Mouse (Mus musculus): ENCODE data around the gene Kcnip1.

Gene Kcnip1

DNA sequence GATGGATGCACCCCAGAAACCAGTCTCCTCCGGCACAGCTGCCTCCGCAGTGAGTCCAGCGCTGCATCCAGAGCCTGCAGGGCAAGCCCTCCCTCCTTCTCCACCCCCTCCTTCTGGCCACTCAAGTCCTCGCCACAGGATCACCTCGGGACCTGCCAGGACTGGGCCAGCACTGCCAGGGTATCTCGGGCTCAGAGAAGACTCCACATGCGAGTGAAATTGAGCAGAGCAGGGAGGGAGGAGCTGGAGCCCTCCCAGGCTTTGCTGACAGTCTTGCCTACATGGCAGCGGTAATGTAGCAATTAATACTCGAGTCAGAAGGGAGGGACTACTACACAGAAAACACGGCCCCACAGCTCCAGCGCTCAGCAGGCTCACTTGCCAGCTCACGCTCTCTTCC, at the start of gene Kcnip1:
Gene Kcnip1, minus strand, starts transcription at position 215 of the 400 bp plus-strand sequence.
- peak; percentile 45 to 51 for DNase-seq

DNA sequence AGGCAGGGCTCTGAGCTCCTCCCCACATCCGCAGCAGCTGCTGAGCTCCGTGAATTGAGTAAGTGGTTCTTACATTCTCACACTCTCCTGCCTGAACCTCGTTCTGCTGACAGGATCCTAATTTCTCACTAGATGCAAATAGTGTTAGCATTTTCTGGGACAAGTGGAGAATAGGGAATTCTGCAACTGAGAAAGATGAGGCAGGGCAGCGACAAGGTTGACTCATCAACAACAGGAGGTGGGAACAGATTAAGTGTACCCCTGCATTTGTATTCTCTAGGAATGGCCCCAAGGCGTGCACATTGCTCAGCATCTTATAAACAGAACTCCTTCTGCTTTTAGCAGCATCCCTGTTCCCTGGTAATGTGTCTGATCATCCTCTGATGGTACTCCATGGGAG, 47.1 kb upstream of the Kcnip1 start:
- no peak for DNase-seq

DNA sequence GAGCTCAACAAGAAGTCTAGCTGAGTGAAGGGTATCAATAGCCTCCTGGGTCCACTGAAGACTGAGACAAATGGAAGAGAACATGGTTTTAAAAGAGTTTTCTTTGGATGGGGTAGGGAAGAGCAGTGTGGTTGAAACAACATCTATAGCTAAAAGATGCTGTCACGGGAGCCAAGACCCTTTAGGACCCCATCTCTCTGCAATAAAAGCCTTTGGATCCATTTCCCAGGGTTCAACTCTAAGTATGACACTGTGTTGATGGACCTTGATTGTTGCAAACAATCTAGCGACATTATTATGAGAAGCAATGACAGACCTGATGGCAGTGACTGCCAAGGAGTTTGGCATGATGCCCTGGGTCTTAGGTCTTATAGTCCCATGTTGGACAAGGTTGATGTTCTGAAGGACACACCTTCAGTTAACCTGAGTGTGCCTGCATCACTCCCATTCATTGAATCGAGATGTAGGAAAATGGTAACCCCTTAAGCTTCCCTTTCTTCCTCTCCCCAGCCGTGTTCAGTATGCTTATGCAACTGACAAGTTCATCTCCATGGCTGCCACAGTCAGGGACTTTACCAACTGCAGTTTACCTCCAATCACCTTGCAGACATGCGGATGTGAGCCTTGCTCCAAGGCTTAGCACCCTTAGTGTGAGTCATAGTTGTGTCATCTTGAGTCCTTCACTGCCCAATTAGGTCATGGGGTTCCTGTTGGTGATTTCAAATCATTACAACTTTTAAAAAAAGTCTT, 43.1 kb upstream of the Kcnip1 start:
- no peak for DNase-seq

DNA sequence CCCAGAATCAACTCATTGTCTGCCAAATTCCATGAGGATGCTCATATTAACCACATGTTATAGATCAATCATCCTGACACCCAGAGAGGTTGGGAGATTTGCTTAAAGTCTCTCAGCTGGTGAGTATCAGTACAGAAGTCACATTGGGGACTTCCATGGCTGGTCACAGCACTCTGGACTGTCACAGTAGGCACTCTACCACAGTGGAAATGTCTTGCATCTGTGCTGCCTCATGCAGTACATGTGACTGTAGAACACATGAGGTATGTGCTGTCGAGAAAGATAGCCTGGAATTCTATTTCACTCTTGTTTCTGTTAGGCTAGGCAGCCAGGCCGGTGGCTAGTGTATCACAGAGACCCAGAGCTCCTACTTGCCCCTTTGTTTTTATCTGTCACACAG, 41.8 kb upstream of the Kcnip1 start:
- no peak for DNase-seq

DNA sequence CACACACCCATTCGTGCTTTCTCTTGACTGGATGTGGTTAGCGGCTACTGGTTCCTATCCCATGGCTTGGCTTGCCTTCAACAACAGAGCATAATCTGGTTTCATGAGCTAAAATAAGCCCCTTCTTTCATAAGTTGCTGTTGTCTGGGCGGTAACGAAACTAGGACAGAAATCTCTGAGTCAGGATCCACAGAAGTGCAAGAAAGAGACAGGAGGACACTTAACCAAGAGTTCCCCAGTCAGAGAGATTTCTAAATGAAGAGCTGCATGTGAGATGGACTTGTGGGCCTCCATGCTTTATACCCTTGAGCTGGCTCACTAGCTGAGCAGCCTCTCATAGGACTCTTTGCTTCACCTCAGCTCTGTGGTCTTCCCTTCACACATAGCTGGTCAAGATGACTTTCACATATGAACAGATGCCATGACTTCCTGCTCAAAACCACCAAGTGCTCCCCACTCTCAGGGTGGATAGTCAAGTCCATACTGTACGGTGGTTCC, 41.1 kb upstream of the Kcnip1 start:
- DNase-seq: no peak

DNA sequence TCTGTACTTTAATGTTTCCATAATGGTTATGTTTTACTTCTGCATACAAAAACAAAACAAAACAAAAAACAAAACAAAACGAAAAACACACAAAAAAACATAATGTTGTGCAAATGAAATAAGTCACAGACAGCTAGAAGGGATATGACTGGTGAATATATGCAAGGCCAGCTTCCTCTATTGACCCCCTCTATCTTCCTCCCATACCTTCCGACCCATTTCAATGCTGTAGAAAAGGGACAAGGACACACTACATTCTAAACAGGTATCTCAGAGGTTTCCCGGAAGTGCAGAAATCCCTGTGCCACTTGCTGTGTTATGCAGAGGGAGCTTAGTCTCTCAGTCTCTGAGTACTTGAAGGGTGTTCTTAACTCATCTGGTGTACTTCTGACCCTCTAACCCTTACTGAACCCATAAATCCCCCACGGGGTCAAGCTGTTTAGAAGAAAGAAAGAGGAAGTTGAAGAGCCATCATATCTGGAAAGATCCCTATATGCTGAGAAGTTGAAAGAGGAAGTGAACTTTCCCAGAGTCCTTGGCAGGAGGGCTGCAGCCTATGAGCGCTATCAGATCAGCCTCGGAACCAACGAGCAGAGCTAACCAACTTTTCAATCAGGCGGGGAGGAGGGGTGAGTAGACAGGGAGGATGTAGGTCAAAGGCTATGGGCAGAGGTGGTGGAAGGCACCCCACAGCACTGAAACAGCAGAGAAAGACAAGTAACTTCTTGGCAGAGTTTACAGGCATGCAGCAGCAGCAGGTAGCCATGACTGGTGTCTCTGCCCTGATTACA, 38.3 kb upstream of the Kcnip1 start:
- no peak for DNase-seq

DNA sequence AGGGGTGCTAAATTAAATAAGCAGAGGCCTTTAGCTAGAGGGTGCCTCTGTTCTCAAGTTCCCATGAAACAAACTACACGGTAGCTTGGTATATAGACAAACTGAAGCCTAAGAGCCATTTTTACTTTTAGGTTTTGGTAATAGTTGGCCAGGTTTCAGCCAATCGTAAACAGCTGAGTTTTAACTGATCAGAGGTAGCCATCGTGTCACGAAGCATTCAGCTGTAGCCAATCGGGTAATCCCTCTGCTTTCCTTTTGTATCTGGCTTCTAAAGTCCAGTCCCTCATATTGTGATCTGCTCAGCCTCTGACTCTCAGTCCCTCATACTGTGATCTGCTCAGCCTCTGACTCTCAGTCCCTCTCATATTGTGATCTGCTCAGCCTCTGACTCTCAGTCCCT, 36.7 kb upstream of the Kcnip1 start:
- DNase-seq: no peak

DNA sequence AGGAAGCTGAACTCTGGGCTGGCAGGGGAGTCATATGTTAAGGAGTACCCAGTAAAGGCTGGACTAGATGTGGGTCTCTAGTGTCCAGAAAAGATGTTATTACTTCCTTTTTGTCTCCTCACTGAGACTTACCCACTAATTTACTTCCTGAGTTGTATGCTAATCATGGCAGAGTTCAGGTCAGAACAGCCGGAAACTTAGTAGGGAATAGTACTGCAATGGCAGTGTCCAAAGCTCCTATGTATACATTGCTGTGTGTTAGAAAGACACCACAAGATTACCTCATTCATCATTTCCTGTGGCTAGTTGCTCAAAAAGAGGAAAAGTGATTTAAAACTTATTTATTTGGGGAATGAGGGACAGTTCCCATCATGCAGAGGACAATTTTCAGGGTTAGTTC, 32.1 kb upstream of the Kcnip1 start:
- no peak for DNase-seq

DNA sequence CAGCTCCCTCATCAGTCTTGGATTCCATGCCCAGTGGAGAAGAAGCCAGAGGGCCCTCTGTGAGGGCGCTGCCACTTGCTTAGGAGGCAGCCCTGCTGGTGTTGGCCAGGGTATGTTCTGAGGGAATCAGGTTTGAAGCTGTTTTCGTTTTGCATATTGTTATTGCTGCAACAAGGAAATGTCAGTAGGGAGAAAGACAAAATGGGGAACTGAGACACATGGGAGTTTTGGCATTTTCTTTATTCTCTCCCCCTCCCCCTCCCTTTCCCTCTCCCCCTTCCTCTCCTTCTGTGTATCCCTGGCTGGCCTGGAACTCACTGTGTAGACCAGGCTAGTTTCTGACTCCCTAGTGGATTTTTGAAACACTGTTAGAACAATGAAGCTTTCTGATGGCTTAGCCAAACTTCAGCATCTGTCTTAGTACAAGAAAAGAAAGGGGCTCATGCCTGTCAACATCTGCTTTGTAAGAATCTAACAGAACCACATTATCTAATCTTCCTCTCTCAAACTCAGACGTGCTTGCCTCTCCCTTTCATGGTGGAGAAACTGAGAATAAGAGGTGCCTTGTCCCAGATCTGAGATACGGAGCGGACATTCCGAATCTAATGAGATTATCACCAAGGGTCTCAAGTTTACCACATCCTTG, 19.2 kb upstream of the Kcnip1 start:
- no peak for DNase-seq

DNA sequence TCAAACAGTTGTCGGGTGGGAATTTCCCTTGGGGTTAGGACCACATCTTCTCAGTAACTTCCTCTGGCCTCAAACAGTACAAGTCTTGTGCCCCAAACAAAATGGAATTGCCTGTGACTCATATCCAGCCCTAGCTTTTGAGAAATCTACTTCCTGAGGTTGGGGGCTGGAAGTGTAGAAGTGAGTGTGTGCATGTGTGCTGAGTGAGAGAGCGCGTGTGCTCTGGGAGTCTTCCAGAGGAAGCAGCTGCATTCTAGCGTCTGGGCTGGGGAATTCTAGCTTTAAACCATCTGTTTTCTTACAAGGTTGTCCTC, 17.9 kb upstream of the Kcnip1 start:
- DNase-seq: no peak

DNA sequence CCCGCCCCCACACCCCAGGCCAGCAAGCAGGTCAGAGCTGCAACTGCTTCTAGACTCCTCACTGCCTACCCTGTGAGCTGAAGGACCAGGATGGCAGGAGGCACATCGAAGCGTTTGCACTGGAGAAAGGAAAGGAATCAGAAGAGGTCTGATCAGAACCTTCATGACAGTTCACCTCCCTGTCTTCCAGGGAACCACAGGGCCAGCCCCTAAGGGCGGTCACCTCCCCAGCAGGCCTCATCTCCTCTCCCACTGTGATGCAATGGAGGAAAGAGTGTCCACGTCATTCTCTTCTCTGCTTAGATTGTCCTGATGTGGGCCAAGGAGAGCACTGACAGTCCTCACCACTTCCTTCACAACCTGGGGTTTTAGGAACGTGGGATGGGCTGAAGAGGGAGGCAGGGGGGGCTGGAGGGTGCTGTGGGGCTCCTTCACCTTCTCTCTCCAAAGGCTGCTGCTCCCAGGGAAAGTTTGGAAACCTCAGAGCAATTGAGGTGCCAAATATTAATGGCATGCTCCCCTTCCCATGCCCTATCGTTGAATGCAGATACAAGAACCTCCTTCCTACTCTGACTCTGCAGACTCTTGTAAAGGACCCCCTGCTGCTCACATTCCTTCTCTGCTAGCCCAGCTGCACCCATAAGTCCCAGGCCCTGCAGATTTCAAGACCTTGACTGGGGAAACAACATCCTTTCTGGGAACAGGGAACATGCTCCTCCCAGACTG, 17.3 kb upstream of the Kcnip1 start:
- DNase-seq: no peak

DNA sequence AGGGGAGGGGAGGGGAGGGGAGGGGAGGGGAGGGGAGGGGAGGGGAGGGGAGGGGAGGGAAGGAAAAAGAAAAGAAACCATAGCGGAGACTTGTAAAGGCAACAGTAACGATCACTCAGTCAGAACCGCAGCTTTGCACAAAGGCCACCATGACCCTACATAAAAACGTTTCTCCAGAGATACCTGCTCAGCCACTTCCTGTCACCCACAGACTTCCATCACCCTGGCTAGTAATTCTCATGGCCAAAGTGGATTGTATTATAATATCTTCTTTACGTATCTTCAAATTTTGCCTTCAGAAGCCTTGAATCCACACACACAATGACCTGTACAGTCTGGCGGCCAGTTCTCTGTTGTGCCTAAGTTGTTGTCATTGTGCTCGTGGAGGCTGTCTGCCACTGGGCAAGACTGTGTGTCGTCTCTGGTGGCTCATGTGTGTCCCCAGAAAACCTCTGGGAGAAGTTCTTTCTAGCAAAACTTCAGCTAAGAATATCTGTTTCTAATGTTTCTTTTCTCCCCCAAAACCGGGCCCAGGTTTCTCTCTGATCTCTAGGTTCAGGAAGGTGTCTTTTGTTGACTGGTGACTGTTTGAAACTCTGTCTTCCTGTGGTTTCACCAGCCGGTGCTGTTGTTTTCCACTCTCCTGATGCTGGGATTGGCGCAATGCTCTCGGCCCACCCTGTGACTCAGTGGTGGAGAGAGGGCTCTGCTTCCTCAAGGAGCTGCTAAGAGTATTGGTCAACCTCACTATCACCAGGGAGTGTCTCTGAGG, 16.6 kb upstream of the Kcnip1 start:
- no peak for DNase-seq

DNA sequence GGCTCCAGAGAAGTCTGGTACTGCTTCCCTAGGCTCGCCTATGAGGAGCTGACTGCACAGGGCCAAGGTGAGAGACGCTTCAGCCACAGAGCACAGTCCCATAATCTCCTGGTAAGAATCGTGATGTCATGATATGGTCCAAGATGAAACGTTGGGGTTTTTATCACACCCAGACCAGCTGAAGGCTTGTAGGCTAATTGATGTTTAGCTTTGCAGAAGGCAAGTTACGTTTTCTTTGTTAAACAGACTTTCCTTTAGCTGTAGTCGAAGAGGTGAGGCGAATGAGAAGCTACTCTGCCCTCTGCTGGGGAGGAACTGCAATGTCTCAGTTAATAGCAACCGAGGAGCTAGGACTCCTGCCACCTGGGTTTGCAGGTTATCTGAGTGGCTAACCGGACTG, 15.8 kb upstream of the Kcnip1 start:
- peak; percentile 24 to 40 for DNase-seq

DNA sequence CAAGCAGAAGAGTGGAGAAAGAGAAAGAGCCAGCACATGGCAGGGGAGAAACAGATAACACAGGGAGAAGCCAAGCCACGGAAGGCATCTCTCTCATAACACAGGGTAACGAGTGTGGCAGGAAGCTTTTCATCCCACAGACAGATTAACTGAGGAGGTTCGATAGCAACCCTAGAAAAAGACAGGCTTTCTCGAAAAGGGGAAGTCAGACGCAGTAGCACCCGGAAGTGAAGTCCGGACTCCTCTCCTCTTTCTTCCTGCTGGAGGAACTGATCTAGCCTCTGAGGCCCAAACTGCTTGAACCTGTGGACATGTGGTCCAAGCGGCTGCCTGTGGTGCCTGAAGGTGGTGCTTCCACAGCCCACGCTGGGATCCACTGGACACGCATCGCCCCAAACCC, 15.3 kb upstream of the Kcnip1 start:
- no peak for DNase-seq

DNA sequence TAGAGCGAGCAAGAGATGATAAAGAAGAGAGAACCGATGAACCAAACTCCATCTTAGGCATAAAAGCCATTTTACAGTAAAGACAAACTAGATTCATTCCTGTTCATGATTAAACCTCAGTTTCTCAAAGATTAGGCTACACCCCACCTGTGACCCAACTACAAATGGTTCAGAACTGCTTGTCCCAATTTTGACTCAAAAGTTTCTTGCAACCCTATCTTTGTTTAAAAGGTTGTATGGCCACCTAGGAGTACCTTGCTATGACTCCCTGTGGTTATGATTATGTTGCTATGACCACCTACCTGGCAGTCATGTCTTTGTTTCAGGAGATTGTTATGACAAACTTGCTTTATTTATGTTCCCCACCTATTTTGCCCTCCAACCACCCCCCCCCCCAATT, 14.7 kb upstream of the Kcnip1 start:
- no peak for DNase-seq

DNA sequence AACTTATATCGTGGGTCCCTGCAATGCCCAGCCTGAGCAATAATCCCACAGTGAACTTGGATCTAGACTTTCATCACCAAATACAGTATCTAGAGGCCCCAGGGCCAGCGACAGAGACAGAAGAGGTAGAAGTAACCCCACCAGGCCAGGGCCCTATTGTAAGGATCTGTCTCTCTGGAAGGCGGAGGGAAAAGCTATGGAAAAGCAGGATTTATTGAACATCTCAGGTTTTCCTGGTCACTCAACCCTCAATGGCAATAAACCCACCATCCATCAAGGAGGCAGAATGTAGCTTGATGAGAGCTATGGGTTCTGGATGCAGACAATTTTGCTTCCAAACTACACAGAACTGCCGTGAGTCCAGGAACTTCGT, 9.6 kb upstream of the Kcnip1 start:
- DNase-seq: no peak

DNA sequence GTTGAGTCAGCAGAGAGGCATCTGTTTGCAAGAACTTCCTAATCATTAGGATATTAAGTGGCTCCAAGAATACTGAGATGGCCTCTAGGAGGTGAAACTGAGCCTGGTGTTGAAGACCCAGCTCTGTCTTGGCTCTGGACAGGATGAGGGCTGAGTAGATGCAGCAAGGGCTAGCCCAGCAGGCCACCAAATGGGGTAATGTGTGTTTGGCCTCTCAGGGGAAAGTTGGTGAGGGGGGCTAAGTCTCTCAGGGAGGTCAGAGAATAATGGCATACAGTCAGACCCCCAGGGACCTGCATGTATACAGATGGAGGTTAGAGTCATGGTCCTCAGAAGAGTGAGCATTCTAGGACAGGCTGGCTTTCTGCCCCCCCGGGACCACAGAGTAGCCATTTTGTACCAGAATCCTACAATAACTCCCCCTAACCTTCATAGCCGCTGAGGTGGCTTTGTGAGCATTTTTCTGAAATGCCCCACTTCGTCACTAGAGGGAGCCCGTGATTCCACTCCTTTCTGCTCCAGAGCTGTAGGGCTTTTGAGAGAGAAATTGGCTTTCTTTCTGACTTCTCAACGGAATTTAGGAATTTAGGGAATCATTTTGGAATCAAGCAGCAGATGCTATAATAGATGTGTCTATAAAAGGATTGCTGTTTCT, 9.1 kb upstream of the Kcnip1 start:
- DNase-seq: peak; percentile 43 to 53

DNA sequence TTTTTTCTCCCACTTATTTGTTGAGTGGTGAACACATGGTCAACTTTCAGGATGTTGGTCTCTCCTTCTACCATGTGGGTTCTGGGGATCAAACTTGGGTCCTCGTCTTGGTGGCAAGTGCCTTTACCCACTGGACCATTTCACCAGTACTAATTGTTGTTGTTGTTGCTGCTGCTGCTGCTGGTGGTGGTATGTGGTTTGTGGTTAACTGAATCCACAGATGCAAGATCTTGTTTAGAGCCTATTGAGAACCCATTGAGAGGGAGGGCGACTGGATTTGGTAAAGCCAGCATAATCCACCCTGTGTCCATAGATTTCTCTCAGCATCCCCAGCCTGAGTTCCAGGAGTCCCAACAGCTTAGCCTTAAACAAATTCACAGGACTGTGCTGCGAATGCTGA, 7.5 kb upstream of the Kcnip1 start:
- no peak for DNase-seq

DNA sequence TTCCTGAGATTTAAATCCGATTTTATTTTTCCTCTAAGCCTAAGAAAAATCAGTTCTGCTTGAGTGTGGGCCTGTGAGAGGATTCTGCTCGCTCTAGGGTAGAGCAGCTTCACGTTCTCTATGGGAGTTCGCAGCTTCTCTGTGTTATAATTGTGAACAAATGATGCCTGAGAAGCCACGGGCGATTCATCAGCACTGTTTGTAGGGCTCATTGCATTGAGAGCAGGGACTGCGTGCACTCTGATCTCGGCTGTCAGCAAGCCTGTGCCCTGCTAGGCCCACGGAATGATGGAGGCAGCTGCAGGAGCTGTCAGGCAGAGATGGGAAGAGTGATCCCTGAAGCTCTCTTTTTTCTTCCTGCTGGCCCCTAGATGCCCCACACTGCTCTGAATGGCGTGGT, 5.3 kb upstream of the Kcnip1 start:
- no peak for DNase-seq

DNA sequence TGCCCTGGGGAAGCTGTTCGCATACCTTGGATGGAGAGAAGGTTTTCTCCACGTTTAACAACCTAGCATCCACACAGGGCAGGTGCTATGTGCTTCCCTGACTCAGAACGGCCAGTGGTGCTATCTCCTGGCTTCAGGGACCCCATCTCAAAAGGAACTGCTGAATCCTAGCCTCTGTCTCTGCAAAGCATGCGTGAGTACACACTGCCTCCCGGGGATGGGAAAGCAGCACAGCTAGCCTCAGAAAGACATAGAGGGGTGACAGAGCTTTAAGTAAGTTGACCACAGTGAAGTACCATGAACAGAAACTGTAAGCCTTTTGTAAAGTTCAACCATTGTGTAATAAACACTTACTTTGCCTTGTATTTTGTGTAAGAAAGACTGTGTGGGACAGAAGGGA, 544 bp upstream of the Kcnip1 start:
- no peak for DNase-seq

DNA sequence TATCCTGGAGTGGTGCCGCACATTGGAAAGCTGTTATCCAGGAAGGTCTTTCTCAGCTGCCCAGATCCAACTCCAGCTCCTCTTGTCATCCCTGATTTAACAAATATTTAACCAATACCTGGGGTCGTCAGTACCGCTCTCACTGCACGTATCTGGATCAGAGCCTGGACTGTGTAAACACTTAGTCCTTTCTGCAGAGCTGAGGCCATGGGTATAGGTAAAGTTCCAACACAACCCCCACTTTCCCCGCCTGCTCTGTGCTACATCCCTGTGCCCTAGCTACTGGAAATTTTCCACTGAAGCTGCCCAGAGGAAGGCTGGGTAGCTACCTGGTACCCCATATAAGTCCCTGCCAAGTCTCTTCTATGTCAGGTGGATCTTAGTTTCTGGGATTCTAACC, 3.0 kb downstream of the Kcnip1 start:
- no peak for DNase-seq

DNA sequence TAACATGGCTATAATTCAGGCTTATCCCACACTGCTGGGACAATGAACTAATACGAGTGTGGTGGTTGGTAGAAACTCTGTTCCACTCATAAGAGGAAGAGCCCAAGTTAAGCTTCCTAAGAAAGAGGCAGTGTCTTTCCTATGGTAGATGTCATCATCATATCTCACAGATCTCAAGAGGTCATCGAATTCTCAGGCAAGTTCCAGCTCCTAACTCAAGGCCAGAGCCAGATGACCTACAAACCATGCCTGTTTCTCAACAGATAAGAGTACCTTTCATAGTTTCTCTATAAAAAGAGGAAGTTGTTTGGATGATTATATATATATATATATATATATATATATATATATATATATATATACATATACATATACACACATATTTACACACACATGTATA, 6.4 kb downstream of the Kcnip1 start:
- DNase-seq: no peak

Measured in cerebellum, postnatal 36 days (tissue).